Mouse (Mus musculus): ENCODE measurements at regions not wholly inside any gene's neighbourhood (a gene's known extent, or its start where the extent isn't known, plus 50 kb on each side); places are given as distances from the start of the nearest gene placed in this dataset.

- DNase-seq: no peak
These were observed 630.9 kb upstream of the Lcorl start for GRCm38 (mm10) chr5:46488140-46488942.

- DNase-seq: no peak
These were observed 629.4 kb upstream of the Lcorl start for GRCm38 (mm10) chr5:46486740-46487326.

- no peak for DNase-seq
These were observed 598.9 kb upstream of the Lcorl start for GRCm38 (mm10) chr5:46456356-46456755.

- DNase-seq: no peak
These were observed 590.9 kb upstream of the Lcorl start for GRCm38 (mm10) chr5:46448274-46448673.

GRCm38 (mm10) chr5:46445844-46446243 is 588.4 kb upstream of the Lcorl start:
- no peak for DNase-seq

GRCm38 (mm10) chr5:46445122-46445521 is 587.7 kb upstream of the Lcorl start:
- DNase-seq: no peak

GRCm38 (mm10) chr5:46443805-46444340 is 586.5 kb upstream of the Lcorl start:
- no peak for DNase-seq

GRCm38 (mm10) chr5:46442600-46443248 is 585.3 kb upstream of the Lcorl start:
- no peak for DNase-seq

GRCm38 (mm10) chr5:46441716-46442115 is 584.3 kb upstream of the Lcorl start:
- DNase-seq: no peak

- no peak for DNase-seq
These were observed 574.4 kb upstream of the Lcorl start for GRCm38 (mm10) chr5:46431644-46432367.

- DNase-seq: no peak
These were observed 565.3 kb upstream of the Lcorl start for GRCm38 (mm10) chr5:46422738-46423137.

GRCm38 (mm10) chr5:46406969-46407368 is 549.6 kb upstream of the Lcorl start:
- DNase-seq: no peak

- no peak for DNase-seq
These were observed 549.0 kb upstream of the Lcorl start for GRCm38 (mm10) chr5:46406404-46406803.

- no peak for DNase-seq
These were observed 529.2 kb upstream of the Lcorl start for GRCm38 (mm10) chr5:46386591-46386990.

GRCm38 (mm10) chr5:46367328-46367727 is 509.9 kb upstream of the Lcorl start:
- DNase-seq: no peak

- DNase-seq: no peak
These were observed 506.2 kb upstream of the Lcorl start for GRCm38 (mm10) chr5:46363661-46364060.

- no peak for DNase-seq
These were observed 504.2 kb upstream of the Lcorl start for GRCm38 (mm10) chr5:46361637-46362036.

GRCm38 (mm10) chr5:46348448-46348847 is 491.0 kb upstream of the Lcorl start:
- no peak for DNase-seq

- peak; percentile 47 for DNase-seq
These were observed 490.1 kb upstream of the Lcorl start for GRCm38 (mm10) chr5:46347368-46348083.

- DNase-seq: no peak
These were observed 481.0 kb upstream of the Lcorl start for GRCm38 (mm10) chr5:46338461-46338860.

GRCm38 (mm10) chr5:46330880-46331279 is 473.5 kb upstream of the Lcorl start:
- no peak for DNase-seq

All from thymus, postnatal 14 days (tissue).